Mouse (Mus musculus): ENCODE results near the gene Arhgap5.
A peak's percentile ranks its signal among the peaks of the same experiment; 100 is the strongest.
"Not testable (repeated sequence)": the region's sequence is repeated elsewhere in the genome, so short reads cannot be mapped to it uniquely, and the experiment has no call there.

Arhgap5 gene

GRCm38 (mm10) chr12:52541294-52541693 is 37.5 kb downstream of the Arhgap5 start:
- DNase-seq (ENCODE audit: low read depth, low spot score), result no peak

- no peak for DNase-seq (ENCODE audit: low read depth, low spot score)
Measured at GRCm38 (mm10) chr12:52544532-52544931, 40.8 kb downstream of the Arhgap5 start.

- no peak for DNase-seq (ENCODE audit: low read depth, low spot score)
Measured at GRCm38 (mm10) chr12:52552085-52552484, 48.3 kb downstream of the Arhgap5 start.

GRCm38 (mm10) chr12:52555188-52555876 is 51.6 kb downstream of the Arhgap5 start:
- DNase-seq (ENCODE audit: low read depth, low spot score), result no peak

DNA sequence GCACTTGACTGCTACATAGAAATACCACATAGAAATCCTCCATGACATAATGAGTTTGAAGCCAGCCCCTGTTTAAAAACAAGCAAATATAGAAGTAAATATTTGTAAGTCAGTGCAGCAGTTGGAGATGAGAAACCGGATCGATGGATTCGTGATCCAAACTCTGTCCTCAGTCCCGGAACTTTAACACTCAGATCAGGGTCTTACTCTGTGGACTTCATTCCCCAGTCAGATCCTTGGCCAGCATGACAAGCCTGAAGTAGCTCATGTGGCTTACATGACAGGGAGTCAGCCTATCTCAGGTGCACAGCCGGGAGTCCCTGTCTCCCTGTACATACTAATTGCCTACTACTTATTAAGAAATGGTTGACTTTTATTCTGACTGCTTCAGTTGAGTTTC is 61.9 kb downstream of the Arhgap5 start:
- DNase-seq (ENCODE audit: low read depth, low spot score), result no peak

DNA sequence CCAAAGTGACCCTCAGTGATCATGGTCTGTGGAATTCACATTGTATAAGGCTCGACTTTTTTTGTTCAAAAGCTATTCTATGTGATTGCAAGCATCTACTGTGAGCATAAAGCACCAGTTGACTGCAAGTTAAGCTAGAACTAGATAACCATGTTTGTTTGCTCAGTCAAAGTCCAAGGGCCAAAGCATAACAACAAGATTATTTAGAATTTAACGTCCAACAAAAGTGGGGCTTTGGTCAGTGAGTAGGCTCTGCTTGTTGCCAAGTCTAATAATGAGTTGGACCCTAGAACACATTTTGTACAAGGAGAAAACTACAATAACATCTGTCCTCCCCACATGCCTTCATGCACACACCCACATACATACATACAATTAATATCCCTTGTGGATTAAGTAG is 69.6 kb downstream of the Arhgap5 start:
- no peak for DNase-seq (ENCODE audit: low read depth, low spot score)

GRCm38 (mm10) chr12:52586466-52586865 is 82.7 kb downstream of the Arhgap5 start:
- DNase-seq (ENCODE audit: low read depth, low spot score), result not testable (repeated sequence)

DNA sequence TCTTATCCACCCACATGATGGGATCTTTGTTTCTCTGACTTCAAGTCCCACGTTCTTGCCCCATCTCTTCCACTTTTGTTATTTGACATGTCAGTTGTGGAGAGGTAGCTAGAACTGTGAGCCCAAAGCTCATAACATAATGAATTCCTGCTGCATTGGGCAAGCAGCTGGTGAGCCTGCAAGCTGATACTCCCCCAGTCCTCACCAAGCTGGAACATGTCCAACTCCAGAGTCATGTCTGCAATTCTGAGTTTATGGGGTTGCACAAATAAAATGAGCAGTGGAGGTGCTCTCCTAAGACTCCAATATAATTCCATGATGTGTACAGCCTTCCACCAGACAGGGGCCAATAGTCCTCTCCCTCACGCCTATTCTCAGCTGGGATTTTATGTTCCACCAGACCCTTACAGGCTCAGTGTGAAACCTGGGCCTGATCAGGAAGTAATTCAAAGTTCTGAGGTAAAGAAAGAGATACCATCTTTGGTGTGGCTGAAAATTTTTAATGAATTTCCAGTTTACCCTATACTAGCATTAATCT is 83.8 kb downstream of the Arhgap5 start:
- DNase-seq (ENCODE audit: low read depth, low spot score), result no peak

GRCm38 (mm10) chr12:52595389-52596185 is 91.8 kb downstream of the Arhgap5 start:
- DNase-seq (ENCODE audit: low read depth, low spot score), result no peak

DNA sequence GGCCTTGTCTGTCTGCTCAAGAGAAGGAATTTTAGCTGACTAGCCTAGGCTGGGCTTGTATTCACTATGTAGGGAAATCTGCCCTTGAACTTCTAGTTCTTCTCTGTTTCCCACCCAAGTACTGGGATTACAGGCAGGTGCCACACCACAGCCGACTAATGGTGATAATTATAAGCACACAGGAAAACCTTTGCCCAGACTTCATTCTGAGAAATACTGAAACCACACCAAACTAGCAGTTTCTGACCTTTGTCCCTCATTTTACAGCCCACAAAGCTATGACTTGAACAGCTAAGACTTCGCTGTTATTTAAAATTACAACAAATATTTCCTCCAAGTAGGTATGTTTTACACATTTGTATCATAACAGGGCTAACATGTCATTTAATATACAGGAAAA is 98.7 kb downstream of the Arhgap5 start:
- DNase-seq (ENCODE audit: low read depth, low spot score), result no peak

DNA sequence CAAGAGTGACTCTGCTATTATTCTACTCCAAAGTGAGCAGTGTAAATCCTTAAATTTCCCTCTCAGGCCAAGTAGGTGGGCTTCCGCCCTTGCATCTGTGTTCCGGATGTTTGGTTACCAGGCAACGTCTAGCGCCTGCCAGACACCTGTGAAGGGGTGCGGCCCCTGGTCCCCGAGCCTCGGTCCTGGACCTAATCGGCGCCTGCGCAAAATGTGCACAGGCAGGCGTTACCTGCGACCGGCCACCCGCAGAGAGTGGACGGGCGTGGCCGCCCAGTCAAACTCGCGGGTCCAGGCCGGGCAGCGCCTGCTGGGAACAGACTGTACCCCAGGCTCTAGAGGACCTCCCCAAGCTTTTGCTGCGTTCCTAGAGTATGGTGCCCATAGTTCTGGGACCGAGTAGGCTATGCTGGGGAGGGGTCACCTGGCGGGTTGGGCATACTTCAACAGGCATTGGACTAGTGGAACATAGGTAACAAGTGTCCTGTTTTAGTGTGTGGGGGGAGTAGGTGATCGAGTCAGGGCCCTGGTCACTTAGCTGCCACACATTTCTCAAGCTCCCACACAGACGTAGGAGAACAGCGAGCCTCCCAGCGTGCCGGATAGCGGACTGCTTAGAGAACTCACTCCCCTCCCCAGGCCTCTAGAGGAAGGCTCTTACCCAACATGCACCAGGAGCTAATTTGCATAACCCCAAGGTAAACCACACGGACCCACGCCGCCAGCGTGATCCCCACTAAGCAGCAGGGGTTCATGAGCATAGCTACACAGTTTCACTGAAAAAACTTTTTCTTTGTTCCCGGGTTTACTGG is 99.3 kb downstream of the Arhgap5 start:
- DNase-seq (ENCODE audit: low read depth, low spot score), result peak; percentile 80

GRCm38 (mm10) chr12:52603695-52604255 is 100.0 kb downstream of the Arhgap5 start:
- DNase-seq (ENCODE audit: low read depth, low spot score), result peak; percentile 47

- peak; percentile 77 for DNase-seq (ENCODE audit: low read depth, low spot score)
Measured at GRCm38 (mm10) chr12:52604256-52604991, 100.7 kb downstream of the Arhgap5 start.

- DNase-seq (ENCODE audit: low read depth, low spot score), result no peak
Measured at GRCm38 (mm10) chr12:52604992-52605652, 101.3 kb downstream of the Arhgap5 start.

GRCm38 (mm10) chr12:52607411-52607810 is 103.6 kb downstream of the Arhgap5 start:
- no peak for DNase-seq (ENCODE audit: low read depth, low spot score)

GRCm38 (mm10) chr12:52615703-52616102 is 111.9 kb downstream of the Arhgap5 start:
- DNase-seq (ENCODE audit: low read depth, low spot score), result no peak

DNA sequence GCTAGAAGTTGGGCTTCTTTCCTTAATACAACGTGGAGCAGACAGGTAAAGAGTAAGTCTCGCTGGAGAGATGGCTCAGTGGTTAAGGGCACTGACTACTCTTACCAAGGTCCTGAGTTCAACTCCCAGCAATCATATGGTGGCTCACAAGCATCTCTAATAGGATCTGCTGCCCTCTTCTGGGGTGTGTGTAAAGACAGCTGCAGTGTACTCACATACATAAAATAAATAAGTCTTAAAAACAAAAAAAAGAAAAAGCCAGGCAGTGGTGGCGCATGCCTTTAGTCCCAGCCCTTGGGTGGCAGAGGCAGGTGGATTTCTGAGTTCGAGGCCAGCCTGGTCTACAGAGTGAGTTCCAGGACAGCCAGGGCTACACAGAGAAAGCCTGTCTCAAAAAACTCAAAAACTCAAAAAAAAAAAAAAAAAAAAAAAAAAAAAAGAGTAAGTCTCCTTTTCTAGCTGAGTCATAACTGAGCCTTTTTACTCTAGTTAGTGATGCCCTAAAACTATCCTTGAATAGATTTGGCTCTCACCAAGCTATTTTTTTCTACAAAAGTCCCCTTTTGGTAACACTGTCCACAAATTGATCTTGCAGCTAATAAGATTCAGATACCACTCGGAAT is 114.8 kb downstream of the Arhgap5 start:
- no peak for DNase-seq (ENCODE audit: low read depth, low spot score)

DNA sequence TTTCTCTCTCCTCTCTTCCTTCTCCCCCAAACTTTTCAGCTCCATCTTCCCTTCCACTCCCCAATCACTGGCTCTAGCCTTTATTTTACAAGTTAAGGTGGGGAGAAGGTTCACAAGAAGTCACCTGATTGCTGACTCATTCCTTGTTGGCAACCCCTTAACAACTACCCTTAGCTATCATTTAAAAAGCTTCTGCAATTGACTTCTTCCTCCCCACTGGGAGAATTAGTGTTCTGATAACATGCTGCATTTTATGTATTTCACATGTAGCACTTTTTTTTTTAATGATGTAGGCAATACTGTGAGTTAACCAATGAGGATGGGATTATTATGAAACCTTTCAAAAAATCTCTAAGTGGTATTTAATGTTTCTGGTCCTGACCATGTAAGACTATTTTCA is 115.9 kb downstream of the Arhgap5 start:
- no peak for DNase-seq (ENCODE audit: low read depth, low spot score)
